Mouse (Mus musculus) small intestine, adult 2 months (tissue): Measurements from ENCODE around the gene Gm20388. TPM values are rescaled to one million over a fixed set of nuclear protein-coding genes. Genes with fewer than 3 reads are reported as not detected.
A peak's percentile ranks its signal among the peaks of the same experiment; 100 is the strongest.

Experiments
- H3K27ac ChIP-seq: fragments of 200-500 bp; 2 replicates; pipeline ENCODE4 v1.5.1; 2012; ENCODE audit warnings: low read depth, low read length, control low read depth, inconsistent platforms; ENCODE audit not compliant: insufficient read depth
- H3K27me3 ChIP-seq: fragments of 200-500 bp; 2 replicates; pipeline ENCODE4 v1.6.1; 2012; ENCODE audit warnings: mild to moderate bottlenecking, moderate library complexity, low read length, inconsistent platforms; ENCODE audit not compliant: control insufficient read depth, insufficient read depth
- H3K36me3 ChIP-seq: fragments of 200-500 bp; 2 replicates; pipeline ENCODE4 v1.6.1; 2012; ENCODE audit warnings: mild to moderate bottlenecking, low read length, control low read depth, inconsistent platforms; ENCODE audit not compliant: control insufficient read depth, insufficient read depth
- H3K4me1 ChIP-seq: fragments of 200-500 bp; 2 replicates; pipeline ENCODE4 v1.6.1; 2012; ENCODE audit warnings: low read length, inconsistent platforms, mixed read lengths; ENCODE audit not compliant: control insufficient read depth, insufficient read depth, insufficient read length
- H3K4me3 ChIP-seq: fragments of 200-500 bp; 2 replicates; pipeline ENCODE4 v1.5.1; 2012; ENCODE audit warnings: low read depth, mild to moderate bottlenecking, control low read depth, inconsistent platforms, low read length, moderate library complexity
- CTCF ChIP-seq: fragments of 200-500 bp; IDR thresholded peaks from 2 replicates; pipeline ENCODE4 v1.5.1; 2012; ENCODE audit warnings: low read depth, mild to moderate bottlenecking, control low read depth, inconsistent platforms, low read length, moderate library complexity, mixed read lengths; ENCODE audit not compliant: insufficient replicate concordance, insufficient read length; ENCODE audit errors: extremely low read depth
- POLR2A ChIP-seq: fragments of 200-500 bp; IDR thresholded peaks from 2 replicates; pipeline ENCODE4 v1.6.1; 2012; ENCODE audit warnings: low read depth, mild to moderate bottlenecking, control low read depth, inconsistent platforms, low read length, moderate library complexity
- WGBS: fragments of 180-500 bp; shearing (Covaris S2); methylation state at CpG from one replicate; pipeline ENCODE4 v1.1.7; 2018; 5-methylcytosine and 5-hydroxymethylcytosine counted together
- polyA plus RNA-seq: library from polyadenylated mRNA; depleted of rRNA; stranded (reverse); fragments of >200 nt; gene quantifications from 2 replicates; pipeline ENCODE4 v1.2.3, GENCODE M21; 2012

Gm20388 gene
- polyA plus RNA-seq, 1 experiment, result 37.3 TPM

- H3K4me1 ChIP-seq, result no peaks in the 10 kb centered on the region
- WGBS, result 70% methylated on average over 3 of the region's 3 CpGs
- no peak overlapping the region for H3K4me3 ChIP-seq
- H3K27ac ChIP-seq, result no peak overlapping the region
- no peaks in the 10 kb centered on the region for H3K36me3 ChIP-seq
- H3K27me3 ChIP-seq, result no peaks in the 10 kb centered on the region
- no peak for TF ChIP-seq POLR2A
These were observed 1300.0 kb downstream of the Gm20388 start for GRCm38 (mm10) chr8:121210627-121211026.

DNA sequence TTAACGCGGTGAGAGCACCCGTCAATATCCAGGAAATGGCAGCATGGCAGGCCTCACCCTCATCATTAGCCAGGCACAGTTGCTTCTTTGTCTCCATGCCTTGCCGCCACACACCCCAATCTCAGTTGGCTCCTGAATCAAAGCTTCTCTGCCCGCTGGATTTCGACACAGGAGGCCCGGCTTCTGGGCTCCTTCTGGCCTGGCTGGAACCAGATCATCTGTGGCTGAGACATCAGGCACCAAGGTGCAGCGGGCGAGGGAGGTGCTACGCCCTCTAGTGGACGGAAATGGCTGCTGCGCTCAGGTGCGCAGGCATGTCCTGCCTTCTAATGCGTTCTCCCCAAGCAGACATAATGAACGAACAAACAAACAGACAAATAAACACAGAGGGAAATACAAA, 1302.6 kb downstream of the Gm20388 start:
- no peaks in the 10 kb centered on the region for H3K4me1 ChIP-seq
- no peaks in the 10 kb centered on the region for H3K27me3 ChIP-seq
- no peak overlapping the region for H3K27ac ChIP-seq
- no peaks in the 10 kb centered on the region for H3K36me3 ChIP-seq
- WGBS, result 48% methylated on average over 15 of the region's 15 CpGs
- TF ChIP-seq CTCF (peak; percentile 21; the same call in 1 of the 2 replicates), POLR2A (no peak)
- no peak overlapping the region for H3K4me3 ChIP-seq

DNA sequence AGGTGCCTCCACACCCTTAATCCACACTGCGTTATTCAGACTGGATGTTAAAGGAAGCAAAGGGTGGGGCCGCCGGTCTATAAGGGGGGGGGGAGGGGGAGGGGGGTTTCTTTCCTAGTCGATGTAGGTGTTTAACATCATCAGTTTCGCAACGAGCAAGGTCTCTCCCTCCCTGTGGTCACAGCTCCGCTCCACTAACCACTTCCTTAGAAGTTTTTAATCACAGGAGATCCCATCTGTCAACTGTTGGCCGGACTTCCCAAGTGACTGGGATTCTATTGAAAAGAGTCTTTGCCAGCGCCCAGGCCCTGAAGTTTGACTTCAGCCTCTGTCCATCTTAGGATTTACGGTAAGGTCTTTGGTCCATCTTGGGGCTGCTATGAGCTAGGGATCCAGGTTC, 1303.0 kb downstream of the Gm20388 start:
- WGBS, result 47% methylated on average over 10 of the region's 10 CpGs
- H3K27me3 ChIP-seq, result no peaks in the 10 kb centered on the region
- no peak for TF ChIP-seq POLR2A
- TF ChIP-seq CTCF, result no peak

GRCm38 (mm10) chr8:121214975-121215374, 1304.3 kb downstream of the Gm20388 start:
- Histone ChIP-seq H3K4me1 (no peaks in the 10 kb centered on the region), H3K4me3 (no peak overlapping the region), H3K36me3 (no peaks in the 10 kb centered on the region), H3K27ac (no peak overlapping the region), H3K27me3 (no peaks in the 10 kb centered on the region)
- peak; percentile 41; the same call in 1 of the 2 replicates for TF ChIP-seq CTCF
- no peak for TF ChIP-seq POLR2A
- 80% methylated on average over 10 of the region's 10 CpGs for WGBS

More for the DNA sequence above, 1303.0 kb downstream of the Gm20388 start:
- no peaks in the 10 kb centered on the region for H3K36me3 ChIP-seq
- H3K4me3 ChIP-seq, result no peak overlapping the region
- no peak overlapping the region for H3K27ac ChIP-seq
- no peaks in the 10 kb centered on the region for H3K4me1 ChIP-seq

DNA sequence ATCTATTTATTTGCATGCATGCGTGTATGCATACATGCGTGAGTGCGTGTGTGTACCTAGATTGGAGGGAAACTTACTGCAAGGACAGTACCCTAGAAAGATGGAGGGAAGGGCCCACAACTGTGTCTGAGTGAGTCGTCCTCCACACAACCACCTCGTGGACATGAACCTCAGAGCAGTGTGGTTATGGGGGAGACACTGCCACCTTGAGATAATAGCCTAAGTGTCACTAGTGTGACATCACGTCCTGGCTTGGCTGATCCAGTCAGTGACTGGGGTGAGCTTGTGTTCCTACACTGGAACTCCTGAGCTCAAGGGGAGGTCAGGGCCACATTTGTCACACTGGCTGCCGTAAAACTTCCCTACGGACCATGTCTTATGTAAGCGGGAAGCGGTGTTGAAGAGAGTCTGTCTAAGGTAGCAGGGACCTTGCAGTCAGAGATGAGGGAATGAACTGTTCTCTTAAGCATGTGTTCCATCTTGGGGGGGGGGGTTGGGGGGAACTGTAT, 1305.9 kb downstream of the Gm20388 start:
- Histone ChIP-seq H3K4me1 (no peaks in the 10 kb centered on the region), H3K4me3 (no peak overlapping the region), H3K36me3 (no peaks in the 10 kb centered on the region), H3K27ac (no peak overlapping the region), H3K27me3 (no peaks in the 10 kb centered on the region)
- WGBS, result 79% methylated on average over 10 of the region's 10 CpGs
- TF ChIP-seq POLR2A (no peak), CTCF (no peak)

DNA sequence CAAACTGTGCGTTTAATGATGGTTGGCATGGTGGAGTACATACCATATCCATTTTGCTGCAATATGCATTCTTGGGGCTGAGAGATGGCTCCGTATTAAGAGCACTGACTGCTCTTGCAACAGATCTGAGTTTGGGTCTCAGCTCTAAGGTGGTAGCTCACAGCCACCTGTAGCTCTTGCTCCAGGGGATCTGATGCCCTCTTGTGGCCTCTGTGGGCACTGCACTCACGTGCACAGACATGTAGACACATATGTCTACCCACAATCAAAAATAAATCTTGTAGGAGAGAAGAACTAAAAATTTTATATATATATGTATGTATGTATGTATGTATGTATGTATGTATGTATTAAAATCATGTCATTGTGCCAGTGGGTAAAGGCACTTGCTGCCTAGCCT, 1307.8 kb downstream of the Gm20388 start:
- no peak overlapping the region for H3K27ac ChIP-seq
- no peaks in the 10 kb centered on the region for H3K27me3 ChIP-seq
- TF ChIP-seq POLR2A (no peak), CTCF (peak; percentile 40; the same call in 1 of the 2 replicates)
- H3K36me3 ChIP-seq, result no peaks in the 10 kb centered on the region
- H3K4me3 ChIP-seq, result no peak overlapping the region
- H3K4me1 ChIP-seq, result no peaks in the 10 kb centered on the region
- WGBS, result 87% methylated on average over 3 of the region's 3 CpGs

GRCm38 (mm10) chr8:121220103-121220899, 1309.7 kb downstream of the Gm20388 start:
- Histone ChIP-seq H3K4me3 (no peak overlapping the region), H3K27me3 (no peaks in the 10 kb centered on the region)
- no peak for TF ChIP-seq POLR2A
- TF ChIP-seq CTCF, result no peak

More at GRCm38 (mm10) chr8:121220103-121220899, 1309.7 kb downstream of the Gm20388 start:
- Histone ChIP-seq H3K27ac (no peak overlapping the region), H3K4me1 (no peaks in the 10 kb centered on the region), H3K36me3 (no peaks in the 10 kb centered on the region)
- 31% methylated on average over 33 of the region's 33 CpGs for WGBS
